Mouse (Mus musculus) myocyte (in vitro differentiated cells): Measurements from ENCODE around the gene Cldn14. TPM values are rescaled to one million over a fixed set of nuclear protein-coding genes. Genes with fewer than 3 reads are reported as not detected.

ENCODE experiments used
- H3K27me3 ChIP-seq: one replicate; pipeline ENCODE4 v1.6.1; 2011; ENCODE audit not compliant: control insufficient read depth, insufficient read depth, insufficient read length
- H3K36me3 ChIP-seq: one replicate; pipeline ENCODE4 v1.6.1; 2011; ENCODE audit not compliant: control insufficient read depth, insufficient read depth
- H3K4me2 ChIP-seq: one replicate; pipeline ENCODE4 v1.6.1; 2011; ENCODE audit warnings: low read depth, control low read depth
- H3K4me3 ChIP-seq: one replicate; pipeline ENCODE4 v1.5.1; 2011; ENCODE audit warnings: mild to moderate bottlenecking, control low read depth, moderate library complexity
- H3K79me2 ChIP-seq: one replicate; pipeline ENCODE4 v1.6.1; 2011; ENCODE audit not compliant: control insufficient read depth, insufficient read depth
- H3ac ChIP-seq: one replicate; pipeline ENCODE4 v1.6.1; 2011; ENCODE audit not compliant: control insufficient read depth, insufficient read length
- CEBPB ChIP-seq: IDR thresholded peaks from 2 replicates; pipeline ENCODE4 v1.6.1; 2011; ENCODE audit warnings: mild to moderate bottlenecking, moderate library complexity; ENCODE audit not compliant: poor library complexity, insufficient read depth, severe bottlenecking
- E2F4 ChIP-seq: IDR thresholded peaks from one replicate; pipeline ENCODE4 v1.6.1; 2011; ENCODE audit warnings: mild to moderate bottlenecking, control low read depth, moderate library complexity; ENCODE audit not compliant: insufficient read depth
- MAX ChIP-seq: IDR thresholded peaks from one replicate; pipeline ENCODE4 v1.6.1; 2011; ENCODE audit warnings: low read depth, mild to moderate bottlenecking, control low read depth
- MYOD1 ChIP-seq, 3 experiments: IDR thresholded peaks; one replicate each; pipeline ENCODE4 v1.6.1; 2011; ENCODE audit warnings: control low read depth in 2 of 3, low read depth in 2 of 3, mild to moderate bottlenecking in 2 of 3, moderate library complexity in 1 of 3; ENCODE audit not compliant: insufficient read length in 2 of 3, control insufficient read depth in 1 of 3
- MYOG ChIP-seq, 3 experiments: IDR thresholded peaks; one replicate each; pipeline ENCODE4 v1.6.1; 2011; ENCODE audit warnings: control low read depth in 2 of 3, low read depth in 2 of 3, mild to moderate bottlenecking in 2 of 3; ENCODE audit not compliant: insufficient read length in 2 of 3, control insufficient read depth in 1 of 3, insufficient read depth in 1 of 3
- POLR2A ChIP-seq: IDR thresholded peaks from one replicate; pipeline ENCODE4 v1.6.1; 2011; ENCODE audit warnings: low read depth, mild to moderate bottlenecking, control low read depth, moderate library complexity; ENCODE audit not compliant: insufficient read length
- POLR2AphosphoS2 ChIP-seq: IDR thresholded peaks from one replicate; pipeline ENCODE4 v1.6.1; 2011; ENCODE audit warnings: low read depth, control low read depth; ENCODE audit not compliant: insufficient read length
- REST ChIP-seq: IDR thresholded peaks from one replicate; pipeline ENCODE4 v1.6.1; 2011; ENCODE audit warnings: mild to moderate bottlenecking, control low read depth, moderate library complexity; ENCODE audit not compliant: insufficient read depth, insufficient read length
- SRF ChIP-seq: IDR thresholded peaks from one replicate; pipeline ENCODE4 v1.6.1; 2011; ENCODE audit warnings: low read depth; ENCODE audit not compliant: control insufficient read depth, insufficient read length
- TCF12 ChIP-seq: IDR thresholded peaks from one replicate; pipeline ENCODE4 v1.6.1; 2011; ENCODE audit warnings: mild to moderate bottlenecking, control low read depth; ENCODE audit not compliant: poor library complexity, insufficient read depth, severe bottlenecking
- TCF3 ChIP-seq: IDR thresholded peaks from one replicate; pipeline ENCODE4 v1.6.1; 2011; ENCODE audit warnings: low read depth, control low read depth; ENCODE audit not compliant: insufficient read length
- USF1 ChIP-seq: IDR thresholded peaks from one replicate; pipeline ENCODE4 v1.6.1; 2011; ENCODE audit warnings: low read depth, mild to moderate bottlenecking, control low read depth, moderate library complexity
- polyA plus RNA-seq: library from polyadenylated mRNA; unstranded; fragments of >200 nt; fragmentation: generic; extraction: Trizol; gene quantifications from one replicate; pipeline ENCODE4 v1.2.1, GENCODE M21; 2012; ENCODE audit warnings: missing spikeins

Gene Cldn14
- polyA plus RNA-seq, 1 experiment = 0.07 TPM

- Histone ChIP-seq H3K27me3 (no peaks in the 10 kb centered on the region), H3K36me3 (no peaks in the 10 kb centered on the region), H3K79me2 (no peaks in the 10 kb centered on the region), H3K4me3 (no peak overlapping the region), H3K4me2 (no peak overlapping the region), H3ac (no peak overlapping the region)
- TF ChIP-seq MYOD1 (IDR thresholded peaks at IDR 0.05; ENCODE audit: control insufficient read depth in 1 of 3, insufficient read length in 2 of 3, low read depth in 2 of 3) (no peak), TCF3 (no peak), POLR2A (no peak), REST (no peak), POLR2AphosphoS2 (no peak), CEBPB (no peak), E2F4 (no peak), SRF (no peak), TCF12 (no peak), MYOG (IDR thresholded peaks at IDR 0.05; ENCODE audit: control insufficient read depth in 1 of 3, insufficient read depth in 1 of 3, insufficient read length in 2 of 3, low read depth in 2 of 3) (no peak), MAX (no peak), USF1 (no peak)
These were observed 73.6 kb downstream of the Cldn14 start for GRCm38 (mm10) chr16:93935009-93935408.

- H3K4me3 ChIP-seq = no peak overlapping the region
- H3K36me3 ChIP-seq = no peaks in the 10 kb centered on the region
- no peak for TF ChIP-seq CEBPB
- no peak for TF ChIP-seq E2F4
- no peak for TF ChIP-seq REST
- TF ChIP-seq POLR2A = no peak
- TF ChIP-seq MYOD1 (IDR thresholded peaks at IDR 0.05; ENCODE audit: control insufficient read depth in 1 of 3, insufficient read length in 2 of 3, low read depth in 2 of 3) = no peak
- TF ChIP-seq TCF12 = no peak
- TF ChIP-seq SRF = no peak
- no peak for TF ChIP-seq MAX
- TF ChIP-seq USF1 = no peak
- TF ChIP-seq TCF3 = no peak
- no peak for TF ChIP-seq POLR2AphosphoS2
- TF ChIP-seq MYOG (IDR thresholded peaks at IDR 0.05; ENCODE audit: control insufficient read depth in 1 of 3, insufficient read depth in 1 of 3, insufficient read length in 2 of 3, low read depth in 2 of 3) = no peak
- no peak overlapping the region for H3ac ChIP-seq
- no peaks in the 10 kb centered on the region for H3K79me2 ChIP-seq
- H3K4me2 ChIP-seq = no peak overlapping the region
- no peaks in the 10 kb centered on the region for H3K27me3 ChIP-seq
These were observed 74.0 kb downstream of the Cldn14 start for GRCm38 (mm10) chr16:93934588-93934987.

- Histone ChIP-seq H3K27me3 (no peaks in the 10 kb centered on the region), H3K4me2 (no peak overlapping the region), H3K36me3 (no peaks in the 10 kb centered on the region), H3K79me2 (no peaks in the 10 kb centered on the region), H3ac (no peak overlapping the region), H3K4me3 (no peak overlapping the region)
- no peak for TF ChIP-seq TCF3
- TF ChIP-seq MYOD1 (IDR thresholded peaks at IDR 0.05; ENCODE audit: control insufficient read depth in 1 of 3, insufficient read length in 2 of 3, low read depth in 2 of 3) = no peak
- TF ChIP-seq POLR2A = no peak
- TF ChIP-seq TCF12 = no peak
- TF ChIP-seq USF1 = no peak
- no peak for TF ChIP-seq MAX
- TF ChIP-seq SRF = no peak
- TF ChIP-seq E2F4 = no peak
- TF ChIP-seq POLR2AphosphoS2 = no peak
- no peak for TF ChIP-seq CEBPB
- no peak for TF ChIP-seq REST
- TF ChIP-seq MYOG (IDR thresholded peaks at IDR 0.05; ENCODE audit: control insufficient read depth in 1 of 3, insufficient read depth in 1 of 3, insufficient read length in 2 of 3, low read depth in 2 of 3) = no peak
These were observed 76.2 kb downstream of the Cldn14 start for GRCm38 (mm10) chr16:93932185-93933168.

DNA sequence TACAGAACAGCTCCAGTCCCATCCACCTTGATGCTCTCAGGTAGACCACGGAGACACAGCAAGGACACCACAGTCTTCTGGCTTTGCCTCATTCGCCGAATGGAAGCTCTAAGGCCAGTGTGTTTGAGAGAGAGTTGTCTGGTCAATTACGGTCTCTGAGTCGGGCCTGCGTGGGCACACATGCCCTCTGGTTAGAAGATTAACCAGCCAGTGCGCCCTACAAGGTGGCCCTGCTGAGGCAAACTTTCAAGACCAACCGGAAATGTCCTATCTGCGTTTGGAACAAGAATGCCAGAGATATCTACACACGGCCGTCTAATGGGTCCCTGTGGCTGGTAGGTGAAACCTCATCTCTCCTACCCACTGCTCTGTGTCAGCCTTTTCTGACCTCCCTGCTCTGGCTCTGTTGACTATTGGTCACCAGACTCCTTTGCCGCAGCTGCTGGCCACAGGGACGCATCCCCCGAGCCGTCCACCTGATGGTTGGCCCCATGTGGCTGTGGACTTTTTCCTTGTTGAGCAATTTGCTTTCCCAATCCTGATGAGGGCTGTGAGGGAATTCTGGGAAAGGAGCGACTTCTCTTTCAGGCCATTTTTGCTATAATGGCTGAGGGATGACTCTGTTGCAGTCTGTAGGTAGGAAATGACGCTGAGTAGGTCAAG lies 79.1 kb downstream of the Cldn14 start:
- no peak for TF ChIP-seq USF1
- TF ChIP-seq MYOD1 (IDR thresholded peaks at IDR 0.05; ENCODE audit: control insufficient read depth in 1 of 3, insufficient read length in 2 of 3, low read depth in 2 of 3) = no peak
- TF ChIP-seq MYOG (IDR thresholded peaks at IDR 0.05; ENCODE audit: control insufficient read depth in 1 of 3, insufficient read depth in 1 of 3, insufficient read length in 2 of 3, low read depth in 2 of 3) = no peak
- TF ChIP-seq TCF12 = no peak
- TF ChIP-seq POLR2A = no peak
- no peak for TF ChIP-seq REST
- no peak for TF ChIP-seq MAX
- H3K36me3 ChIP-seq = no peaks in the 10 kb centered on the region
- H3K4me3 ChIP-seq = no peak overlapping the region
- no peaks in the 10 kb centered on the region for H3K27me3 ChIP-seq
- H3K79me2 ChIP-seq = no peaks in the 10 kb centered on the region
- no peak overlapping the region for H3ac ChIP-seq
- H3K4me2 ChIP-seq = no peak overlapping the region
